Mouse (Mus musculus): Measurements from ENCODE around the gene Appl2.

- TF ChIP-seq CTCF (IDR thresholded peaks at IDR 0.05) = no peak
- TF ChIP-seq POLR2A (IDR thresholded peaks at IDR 0.05; ENCODE audit: insufficient read depth, low read depth, low read length) = no peak
- no peak for TF ChIP-seq EP300 (IDR thresholded peaks at IDR 0.05; ENCODE audit: insufficient read depth, low read depth, low read length)
Measured at GRCm38 (mm10) chr10:83629878-83630277, 18.7 kb downstream of the Appl2 start.

All from heart, adult 2 months (tissue).